Mouse (Mus musculus): ENCODE measurements around the gene Slc38a6. TPM values are rescaled to one million over a fixed set of nuclear protein-coding genes. Genes with fewer than 3 reads are reported as not detected.

Slc38a6 gene
- polyA plus RNA-seq, 1 experiment, result 32.7 TPM

DNA sequence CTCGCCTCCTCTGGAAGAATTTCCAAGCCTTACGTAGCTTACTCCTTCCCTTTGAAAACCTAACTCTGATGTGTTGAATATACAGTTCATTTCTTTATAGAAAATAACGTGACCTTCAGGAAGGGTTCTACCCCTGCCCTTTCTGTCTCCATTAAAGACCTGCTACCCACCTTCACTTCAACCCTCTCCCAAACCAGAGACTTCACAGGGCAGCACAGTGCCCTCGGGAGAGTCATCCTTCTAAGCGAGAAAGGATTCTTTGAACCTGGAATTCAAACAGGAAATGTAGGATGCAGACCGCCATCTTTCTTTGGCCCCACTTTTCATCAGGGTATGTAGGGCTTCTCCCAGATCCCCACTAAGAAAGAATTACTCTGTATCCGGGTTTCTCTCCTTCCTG lies 80.0 kb downstream of the Slc38a6 start:
- WGBS, result 83% methylated on average over 7 of the region's 7 CpGs

DNA sequence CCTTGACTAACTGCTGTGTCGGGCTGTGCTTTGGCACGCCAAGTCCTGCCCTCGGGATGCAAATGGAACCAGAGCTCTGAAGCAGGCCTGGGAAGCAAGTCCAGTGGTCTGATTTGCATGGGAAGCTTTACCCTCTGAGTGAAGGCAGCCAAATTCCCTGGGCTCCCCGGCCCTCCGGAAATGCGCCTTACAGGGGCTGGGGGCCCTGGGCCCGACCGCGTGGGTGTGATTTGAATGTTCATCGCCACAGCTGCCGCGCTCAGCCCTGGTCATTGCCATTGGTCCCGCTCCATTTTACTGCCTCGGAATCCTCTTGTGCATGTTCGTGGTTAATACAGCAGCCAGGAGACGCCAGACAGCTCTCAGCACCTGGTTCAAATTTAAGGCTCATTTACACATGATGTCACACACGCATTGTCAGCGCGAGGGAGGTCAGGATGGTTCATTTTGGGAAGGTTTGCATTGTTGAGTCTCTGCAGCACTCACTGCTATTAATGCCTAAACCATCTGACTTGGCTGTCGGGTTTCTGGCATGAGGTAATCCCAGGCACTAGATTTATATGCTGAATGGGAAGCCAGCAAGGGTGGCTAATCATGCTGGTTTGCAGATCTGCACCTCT lies 81.0 kb downstream of the Slc38a6 start:
- 76% methylated on average over 20 of the region's 20 CpGs for WGBS
- H3K27ac ChIP-seq (ENCODE audit: control insufficient read depth, insufficient read depth, low read length), result no peak overlapping the region
- no peaks in the 10 kb centered on the region for H3K36me3 ChIP-seq (ENCODE audit: control insufficient read depth, insufficient read depth, low read length)
- TF ChIP-seq CTCF (IDR thresholded peaks at IDR 0.05; ENCODE audit: borderline replicate concordance, control insufficient read depth, extremely low read depth, insufficient read depth, low read length, poor library complexity) (no peak), POLR2A (IDR thresholded peaks at IDR 0.05; ENCODE audit: control insufficient read depth, extremely low read depth, insufficient read depth, low read length, poor library complexity) (no peak)
- no peak overlapping the region for H3K4me3 ChIP-seq (ENCODE audit: control insufficient read depth, insufficient read depth, low read length)
- peaks cover 37% of the 10 kb centered on the region for H3K4me1 ChIP-seq (replicated peaks; ENCODE audit: control insufficient read depth, insufficient read depth, low read length)
- DNase-seq, result no peak
- no peaks in the 10 kb centered on the region for H3K27me3 ChIP-seq (ENCODE audit: control insufficient read depth, insufficient read depth, low read length)

More for the DNA sequence above, 80.0 kb downstream of the Slc38a6 start:
- no peak for DNase-seq
- no peak for TF ChIP-seq POLR2A (IDR thresholded peaks at IDR 0.05; ENCODE audit: control insufficient read depth, extremely low read depth, insufficient read depth, low read length, poor library complexity)
- TF ChIP-seq CTCF (IDR thresholded peaks at IDR 0.05; ENCODE audit: borderline replicate concordance, control insufficient read depth, extremely low read depth, insufficient read depth, low read length, poor library complexity), result no peak
- Histone ChIP-seq H3K27ac (ENCODE audit: control insufficient read depth, insufficient read depth, low read length) (no peak overlapping the region), H3K4me3 (ENCODE audit: control insufficient read depth, insufficient read depth, low read length) (no peak overlapping the region), H3K36me3 (ENCODE audit: control insufficient read depth, insufficient read depth, low read length) (no peaks in the 10 kb centered on the region), H3K4me1 (replicated peaks; ENCODE audit: control insufficient read depth, insufficient read depth, low read length) (peaks cover 30% of the 10 kb centered on the region), H3K27me3 (ENCODE audit: control insufficient read depth, insufficient read depth, low read length) (no peaks in the 10 kb centered on the region)

DNA sequence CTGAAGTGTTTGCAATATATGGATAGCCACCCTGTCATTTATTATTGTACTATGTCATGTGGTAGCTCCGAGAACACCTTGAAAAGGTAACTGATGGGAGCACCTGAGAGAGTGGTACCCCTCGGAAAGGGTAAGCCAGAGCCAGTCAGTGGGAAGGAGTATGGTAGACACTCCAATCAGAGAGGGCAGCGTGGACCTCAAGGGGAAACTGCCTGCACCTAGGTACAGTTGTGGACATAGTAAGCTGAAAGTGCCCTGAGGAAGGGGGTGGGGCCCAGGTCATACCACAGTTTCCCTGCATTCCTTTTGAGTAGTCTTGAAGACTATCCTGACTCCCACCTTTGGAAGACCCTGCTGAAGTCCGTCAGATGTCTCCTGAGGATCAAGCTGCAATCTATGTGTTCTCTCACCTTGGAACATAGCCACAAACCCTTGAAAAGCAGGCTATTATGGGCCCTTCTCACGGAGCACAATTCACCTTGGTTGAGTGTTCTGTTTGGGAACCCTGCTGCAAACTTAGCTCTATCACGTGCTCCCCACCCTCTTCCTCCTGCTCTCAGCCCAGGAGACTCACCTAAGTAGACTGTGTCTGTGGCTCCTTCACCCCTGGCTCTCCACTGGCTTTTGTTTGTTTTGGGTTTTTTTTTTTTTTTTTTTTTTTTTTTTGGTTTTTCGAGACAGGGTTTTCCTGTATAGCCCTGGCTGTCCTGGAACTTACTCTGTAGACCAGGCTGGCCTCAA lies 82.5 kb downstream of the Slc38a6 start:
- WGBS, result 87% methylated on average over 7 of the region's 7 CpGs
- TF ChIP-seq POLR2A (IDR thresholded peaks at IDR 0.05; ENCODE audit: control insufficient read depth, extremely low read depth, insufficient read depth, low read length, poor library complexity), result no peak
- no peak for TF ChIP-seq CTCF (IDR thresholded peaks at IDR 0.05; ENCODE audit: borderline replicate concordance, control insufficient read depth, extremely low read depth, insufficient read depth, low read length, poor library complexity)

DNA sequence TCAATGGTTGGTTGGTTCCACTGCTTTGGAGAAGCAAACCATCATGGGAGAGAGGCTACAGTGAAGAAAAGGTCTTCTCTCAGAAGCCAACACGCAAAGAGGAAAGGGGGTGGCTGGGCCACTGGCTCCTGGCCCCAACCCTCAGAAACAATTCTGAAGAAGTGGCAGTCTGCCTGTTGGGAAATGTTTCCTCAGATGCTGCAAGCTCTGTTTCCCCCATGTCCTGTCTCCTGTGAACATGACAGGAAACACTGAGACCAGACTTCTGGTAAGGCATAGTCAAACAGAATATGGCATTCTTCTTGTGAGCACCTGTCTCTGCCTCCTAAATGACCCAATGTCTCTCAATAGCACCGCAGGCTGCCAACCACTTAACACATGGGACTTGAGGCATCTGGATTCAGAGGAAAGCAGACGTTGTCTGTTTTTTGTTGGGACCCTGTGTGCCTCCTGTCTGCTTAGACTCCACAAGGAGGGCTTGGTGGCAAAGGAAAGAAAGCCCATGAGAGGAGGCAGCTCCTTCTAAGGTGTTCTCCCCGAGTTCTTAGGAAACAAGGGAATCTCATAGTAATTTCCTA lies 83.9 kb downstream of the Slc38a6 start:
- Histone ChIP-seq H3K36me3 (ENCODE audit: control insufficient read depth, insufficient read depth, low read length) (no peaks in the 10 kb centered on the region), H3K27me3 (ENCODE audit: control insufficient read depth, insufficient read depth, low read length) (no peaks in the 10 kb centered on the region), H3K4me1 (replicated peaks; ENCODE audit: control insufficient read depth, insufficient read depth, low read length) (peaks cover 40% of the 10 kb centered on the region), H3K27ac (ENCODE audit: control insufficient read depth, insufficient read depth, low read length) (no peak overlapping the region), H3K4me3 (ENCODE audit: control insufficient read depth, insufficient read depth, low read length) (no peak overlapping the region)
- WGBS, result 78% methylated on average over 4 of the region's 4 CpGs
- DNase-seq, result no peak
- TF ChIP-seq POLR2A (IDR thresholded peaks at IDR 0.05; ENCODE audit: control insufficient read depth, extremely low read depth, insufficient read depth, low read length, poor library complexity) (no peak), CTCF (IDR thresholded peaks at IDR 0.05; ENCODE audit: borderline replicate concordance, control insufficient read depth, extremely low read depth, insufficient read depth, low read length, poor library complexity) (no peak)

More for the DNA sequence above, 82.5 kb downstream of the Slc38a6 start:
- no peak for DNase-seq
- H3K36me3 ChIP-seq (ENCODE audit: control insufficient read depth, insufficient read depth, low read length), result no peaks in the 10 kb centered on the region
- peaks cover 37% of the 10 kb centered on the region for H3K4me1 ChIP-seq (replicated peaks; ENCODE audit: control insufficient read depth, insufficient read depth, low read length)
- no peak overlapping the region for H3K27ac ChIP-seq (ENCODE audit: control insufficient read depth, insufficient read depth, low read length)
- no peaks in the 10 kb centered on the region for H3K27me3 ChIP-seq (ENCODE audit: control insufficient read depth, insufficient read depth, low read length)
- H3K4me3 ChIP-seq (ENCODE audit: control insufficient read depth, insufficient read depth, low read length), result no peak overlapping the region

DNA sequence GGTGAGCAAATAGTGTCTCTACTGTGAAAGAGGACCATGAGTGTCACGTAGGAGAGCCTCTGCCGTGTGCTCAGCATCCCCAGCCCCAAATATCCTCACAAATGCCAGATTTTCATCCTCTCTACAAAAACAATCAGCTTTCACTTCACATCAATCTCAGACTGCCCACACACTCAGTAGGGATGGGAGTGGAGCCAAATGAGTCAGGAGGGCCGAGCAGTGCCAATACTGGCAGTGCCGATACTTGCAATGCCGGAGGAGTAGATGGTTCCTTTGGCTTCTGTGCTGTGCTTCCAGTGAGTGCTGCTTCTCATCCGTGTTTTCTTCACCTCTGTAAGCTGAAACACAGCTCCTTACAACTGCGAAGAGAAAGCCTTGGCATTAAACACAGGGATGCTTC lies 84.6 kb downstream of the Slc38a6 start:
- Histone ChIP-seq H3K36me3 (ENCODE audit: control insufficient read depth, insufficient read depth, low read length) (no peaks in the 10 kb centered on the region), H3K4me3 (ENCODE audit: control insufficient read depth, insufficient read depth, low read length) (no peak overlapping the region), H3K27me3 (ENCODE audit: control insufficient read depth, insufficient read depth, low read length) (no peaks in the 10 kb centered on the region), H3K27ac (ENCODE audit: control insufficient read depth, insufficient read depth, low read length) (no peak overlapping the region), H3K4me1 (replicated peaks; ENCODE audit: control insufficient read depth, insufficient read depth, low read length) (peaks cover 40% of the 10 kb centered on the region)
- no peak for TF ChIP-seq CTCF (IDR thresholded peaks at IDR 0.05; ENCODE audit: borderline replicate concordance, control insufficient read depth, extremely low read depth, insufficient read depth, low read length, poor library complexity)
- no peak for TF ChIP-seq POLR2A (IDR thresholded peaks at IDR 0.05; ENCODE audit: control insufficient read depth, extremely low read depth, insufficient read depth, low read length, poor library complexity)
- WGBS, result 95% methylated on average over 7 of the region's 7 CpGs
- no peak for DNase-seq

DNA sequence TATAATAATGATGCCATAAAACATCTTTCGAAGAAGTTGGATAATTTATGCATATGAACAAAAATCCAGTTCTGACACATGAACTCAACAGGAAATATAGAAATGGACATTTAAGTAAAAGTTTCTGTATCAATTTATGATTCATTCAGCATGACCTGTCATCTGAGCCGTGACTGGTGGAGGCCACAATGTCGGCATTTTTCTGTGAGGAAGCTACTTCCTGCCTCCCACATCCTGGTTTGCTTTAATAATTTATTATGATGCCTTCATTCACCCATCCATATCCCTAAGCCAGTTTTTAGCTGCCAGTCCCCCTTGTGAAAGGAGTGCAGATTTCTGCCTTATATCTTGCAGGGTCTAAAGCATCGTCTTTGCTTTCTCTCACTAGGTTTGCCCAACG lies 91.4 kb downstream of the Slc38a6 start:
- no peak for DNase-seq
- Histone ChIP-seq H3K27me3 (ENCODE audit: control insufficient read depth, insufficient read depth, low read length) (no peaks in the 10 kb centered on the region), H3K4me1 (replicated peaks; ENCODE audit: control insufficient read depth, insufficient read depth, low read length) (peaks cover 31% of the 10 kb centered on the region), H3K4me3 (ENCODE audit: control insufficient read depth, insufficient read depth, low read length) (no peak overlapping the region), H3K36me3 (ENCODE audit: control insufficient read depth, insufficient read depth, low read length) (no peaks in the 10 kb centered on the region), H3K27ac (ENCODE audit: control insufficient read depth, insufficient read depth, low read length) (no peak overlapping the region)
- TF ChIP-seq POLR2A (IDR thresholded peaks at IDR 0.05; ENCODE audit: control insufficient read depth, extremely low read depth, insufficient read depth, low read length, poor library complexity) (no peak), CTCF (IDR thresholded peaks at IDR 0.05; ENCODE audit: borderline replicate concordance, control insufficient read depth, extremely low read depth, insufficient read depth, low read length, poor library complexity) (no peak)
- 83% methylated on average over 5 of the region's 5 CpGs for WGBS
